Mouse (Mus musculus) embryonic facial prominence, embryonic 14.5 days (tissue): ENCODE results near the gene Adgrg7. TPM values are rescaled to one million over a fixed set of nuclear protein-coding genes. Genes with fewer than 3 reads are reported as not detected.

Experiments used
- ATAC-seq: fragments of 200-750 bp; cut with Nextera tagmentation; 2 replicates; pipeline ENCODE4 v1.8.0; 2017; ENCODE audit warnings: low read depth, moderate number of reproducible peaks, moderate TSS enrichment
- DNase-seq: peaks from one replicate; pipeline ENCODE4 v3.0.0-alpha.2; 2015; ENCODE audit warnings: low spot score
- H3K27ac ChIP-seq: fragments of 300-500 bp; sonication (generic); replicated peaks from 2 replicates; pipeline ENCODE4 v1.5.1; 2014; ENCODE audit warnings: low read depth, mild to moderate bottlenecking, low read length, moderate library complexity
- H3K27me3 ChIP-seq: fragments of 300-500 bp; sonication (generic); replicated peaks from 2 replicates; pipeline ENCODE4 v1.6.1; 2014; ENCODE audit warnings: low read length; ENCODE audit not compliant: control insufficient read depth, insufficient read depth
- H3K36me3 ChIP-seq: fragments of 300-500 bp; sonication (generic); 2 replicates; pipeline ENCODE4 v1.6.1; 2014; ENCODE audit warnings: low read length, mixed read lengths; ENCODE audit not compliant: control insufficient read depth, insufficient read depth
- H3K4me1 ChIP-seq: fragments of 300-500 bp; sonication (generic); 2 replicates; pipeline ENCODE4 v1.6.1; 2014; ENCODE audit warnings: antibody characterized with exemption, low read length; ENCODE audit not compliant: control insufficient read depth, insufficient read depth
- H3K4me2 ChIP-seq: fragments of 300-500 bp; sonication (generic); 2 replicates; pipeline ENCODE4 v1.6.1; 2014; ENCODE audit warnings: low read depth, mild to moderate bottlenecking, low read length, moderate library complexity, mixed read lengths
- H3K4me3 ChIP-seq: fragments of 300-500 bp; sonication (generic); 2 replicates; pipeline ENCODE4 v1.5.1; 2014; ENCODE audit warnings: low read depth, mild to moderate bottlenecking, low read length
- H3K9ac ChIP-seq: fragments of 300-500 bp; sonication (generic); 2 replicates; pipeline ENCODE4 v1.6.1; 2014; ENCODE audit warnings: low read depth, mild to moderate bottlenecking, low read length, moderate library complexity, mixed read lengths
- H3K9me3 ChIP-seq: fragments of 300-500 bp; sonication (generic); 2 replicates; pipeline ENCODE4 v1.6.1; 2016; ENCODE audit warnings: low read length; ENCODE audit not compliant: control insufficient read depth
- WGBS: fragments of 180-500 bp; shearing (Covaris S2); extraction: QIAGEN DNeasy Blood & Tissue Kit; methylation state at CpG from one replicate; pipeline ENCODE4 v1.1.7; 2014; 5-methylcytosine and 5-hydroxymethylcytosine counted together
- polyA plus RNA-seq: library from polyadenylated mRNA; unstranded; fragments of >200 nt; fragmentation: Nextera tagmentation; extraction: Ambion mirVana; gene quantifications from 2 replicates; pipeline ENCODE4 v1.2.1, GENCODE M21; 2014

Adgrg7 gene
- polyA plus RNA-seq, 1 experiment from 2014 or later, result not detected

GRCm38 (mm10) chr16:56690715-56691114 is 104.9 kb downstream of the Adgrg7 start:
- no peak for DNase-seq
- Histone ChIP-seq H3K4me1 (no peaks in the 10 kb centered on the region), H3K9ac (no peak overlapping the region), H3K36me3 (peaks cover 75% of the 10 kb centered on the region), H3K4me3 (no peak overlapping the region), H3K27me3 (no peaks in the 10 kb centered on the region), H3K9me3 (no peaks in the 10 kb centered on the region), H3K27ac (no peak overlapping the region), H3K4me2 (no peak overlapping the region)
- ATAC-seq, result no peak
- WGBS, result 92% methylated on average over 7 of the region's 7 CpGs

GRCm38 (mm10) chr16:56686747-56687146 is 108.9 kb downstream of the Adgrg7 start:
- no peak for ATAC-seq
- no peaks in the 10 kb centered on the region for H3K9me3 ChIP-seq
- WGBS, result 90% methylated on average over 5 of the region's 5 CpGs
- peaks cover 65% of the 10 kb centered on the region for H3K36me3 ChIP-seq
- H3K27ac ChIP-seq, result no peak overlapping the region
- H3K9ac ChIP-seq, result no peak overlapping the region
- no peaks in the 10 kb centered on the region for H3K27me3 ChIP-seq
- no peak overlapping the region for H3K4me3 ChIP-seq
- no peaks in the 10 kb centered on the region for H3K4me1 ChIP-seq
- no peak overlapping the region for H3K4me2 ChIP-seq
- no peak for DNase-seq

GRCm38 (mm10) chr16:56681010-56681645 is 114.5 kb downstream of the Adgrg7 start:
- Histone ChIP-seq H3K9me3 (no peaks in the 10 kb centered on the region), H3K4me1 (no peaks in the 10 kb centered on the region), H3K4me3 (no peak overlapping the region), H3K36me3 (peaks cover 23% of the 10 kb centered on the region; the same call in 1 of the 2 replicates), H3K27ac (no peak overlapping the region), H3K9ac (no peak overlapping the region), H3K27me3 (no peaks in the 10 kb centered on the region), H3K4me2 (no peak overlapping the region)
- DNase-seq (peak; percentile 3), ATAC-seq (no peak)
- 78% methylated on average over 8 of the region's 8 CpGs for WGBS

GRCm38 (mm10) chr16:56677146-56677545 is 118.5 kb downstream of the Adgrg7 start:
- DNase-seq (peak; percentile 69), ATAC-seq (no peak)
- no peak overlapping the region for H3K27ac ChIP-seq
- H3K27me3 ChIP-seq, result no peaks in the 10 kb centered on the region
- no peaks in the 10 kb centered on the region for H3K36me3 ChIP-seq
- H3K4me2 ChIP-seq, result no peak overlapping the region
- H3K9ac ChIP-seq, result no peak overlapping the region
- H3K4me3 ChIP-seq, result no peak overlapping the region
- no peaks in the 10 kb centered on the region for H3K4me1 ChIP-seq
- 58% methylated on average over 4 of the region's 4 CpGs for WGBS
- no peaks in the 10 kb centered on the region for H3K9me3 ChIP-seq

Other genes with a start within 250 kb of the Adgrg7 start
- gene Tfg, start 78.4 kb downstream of the Adgrg7 start, polyA plus RNA-seq, result 157 and 159 TPM in 2 replicates
- gene Tmem45a, start 90.3 kb upstream of the Adgrg7 start, polyA plus RNA-seq, result 71.5 and 84.1 TPM in 2 replicates
- gene Lnp1, start 132.2 kb upstream of the Adgrg7 start, polyA plus RNA-seq, result 0.72 TPM in 1 of 2 replicates, not detected in the other